Mouse (Mus musculus) ES-E14 (cell line): ENCODE results near the gene Sgms1. TPM values are rescaled to one million over a fixed set of nuclear protein-coding genes. Genes with fewer than 3 reads are reported as not detected.

Source experiments
- DNase-seq: peaks from one replicate; pipeline ENCODE4 v3.0.0-alpha.2; 2013; ENCODE audit warnings: low read depth, low spot score
- H3K27ac ChIP-seq: 2 replicates; pipeline ENCODE4 v1.5.1; 2012; ENCODE audit warnings: low read depth, mild to moderate bottlenecking, low read length, moderate library complexity, mixed read lengths; ENCODE audit not compliant: poor library complexity, insufficient read depth, severe bottlenecking
- H3K36me3 ChIP-seq: 2 replicates; pipeline ENCODE4 v1.6.1; 2012; ENCODE audit warnings: mild to moderate bottlenecking, low read length, moderate library complexity, mixed read lengths; ENCODE audit not compliant: control insufficient read depth, poor library complexity, insufficient read depth, severe bottlenecking
- H3K4me1 ChIP-seq, 2 experiments: fragments of 150-350 bp in 1 of 2; sonication (generic) in 1 of 2; 2 replicates each; pipeline ENCODE4 v1.6.1; 2012; ENCODE audit warnings: low read length in 2 of 2, mild to moderate bottlenecking in 1 of 2, mixed read lengths in 1 of 2; ENCODE audit not compliant: control insufficient read depth in 2 of 2, insufficient read depth in 2 of 2, poor library complexity in 1 of 2
- H3K4me3 ChIP-seq, 2 experiments: fragments of 150-350 bp in 1 of 2; sonication (generic) in 1 of 2; 2 replicates each; pipeline ENCODE4 v1.5.1; 2012; ENCODE audit warnings: low read length in 2 of 2, low read depth in 1 of 2, mild to moderate bottlenecking in 1 of 2, mixed read lengths in 1 of 2; ENCODE audit not compliant: insufficient read depth in 1 of 2, poor library complexity in 1 of 2, severe bottlenecking in 1 of 2
- H3K9ac ChIP-seq: 2 replicates; pipeline ENCODE4 v1.6.1; 2012; ENCODE audit warnings: low read depth, mild to moderate bottlenecking, low read length, mixed read lengths; ENCODE audit not compliant: poor library complexity, insufficient read depth, severe bottlenecking
- H3K9me3 ChIP-seq: fragments of 150-350 bp; sonication (generic); 2 replicates; pipeline ENCODE4 v1.6.1; 2012; ENCODE audit warnings: low read depth, mild to moderate bottlenecking, low read length; ENCODE audit not compliant: control insufficient read depth, insufficient read depth
- CHD2 ChIP-seq: IDR thresholded peaks from 2 replicates; pipeline ENCODE4 v1.6.1; 2014; ENCODE audit warnings: mild to moderate bottlenecking, low read depth, low read length, inconsistent platforms
- HCFC1 ChIP-seq: IDR thresholded peaks from 2 replicates; pipeline ENCODE4 v1.6.1; 2012; ENCODE audit warnings: low read length, inconsistent platforms, borderline replicate concordance; ENCODE audit not compliant: insufficient read depth
- MAFK ChIP-seq: IDR thresholded peaks from 2 replicates; pipeline ENCODE4 v1.6.1; 2014; ENCODE audit warnings: mild to moderate bottlenecking, low read depth, low read length, inconsistent platforms; ENCODE audit not compliant: insufficient read depth
- ZC3H11A ChIP-seq: IDR thresholded peaks from 2 replicates; pipeline ENCODE4 v1.6.1; 2012; ENCODE audit warnings: low read depth, mild to moderate bottlenecking, inconsistent platforms, low read length, borderline replicate concordance
- ZNF384 ChIP-seq: IDR thresholded peaks from 2 replicates; pipeline ENCODE4 v1.6.1; 2012; ENCODE audit warnings: low read depth, low read length, inconsistent platforms
- in situ Hi-C, 2 experiments: fragments of 600-800 bp; cut with MboI; formaldehyde crosslinking; loops; one replicate each; pipeline ENCODE4 v1.15.1; 2025; ENCODE audit warnings: low sequenced_read_pairs in 2 of 2, inconsistent platforms in 1 of 2; ENCODE audit not compliant: unreplicated experiment in 2 of 2
- total RNA-seq: library from RNA; depleted of rRNA; stranded (reverse); fragments of 300-350 nt; gene quantifications from 2 replicates; pipeline ENCODE4 v1.2.3, GENCODE M21; 2012

Sgms1 gene
- total RNA-seq, 1 experiment: 42.5 TPM

GRCm38 (mm10) chr19:32230301-32230700 is 159.2 kb downstream of the Sgms1 start:
- Histone ChIP-seq H3K4me3 (no peak overlapping the region), H3K9me3 (no peaks in the 10 kb centered on the region), H3K4me1 (peaks cover 18 to 19% of the 10 kb centered on the region in 2 experiments), H3K9ac (no peak overlapping the region), H3K27ac (no peak overlapping the region), H3K36me3 (no peaks in the 10 kb centered on the region; the same call in 1 of the 2 replicates)
- TF ChIP-seq CHD2 (no peak), HCFC1 (no peak), ZNF384 (no peak), ZC3H11A (no peak), MAFK (no peak)
- no peak for DNase-seq
- in situ Hi-C loops: no loop called here

- no peaks in the 10 kb centered on the region; the same call in 1 of the 2 replicates for H3K36me3 ChIP-seq
- no peak overlapping the region for H3K27ac ChIP-seq
- no peaks in the 10 kb centered on the region for H3K9me3 ChIP-seq
- no peak for DNase-seq
- H3K4me3 ChIP-seq: no peak overlapping the region
- in situ Hi-C loops: no loop called here
- peaks cover 23 to 24% of the 10 kb centered on the region in 2 experiments for H3K4me1 ChIP-seq
- TF ChIP-seq ZNF384: no peak
- TF ChIP-seq ZC3H11A: no peak
- TF ChIP-seq CHD2: no peak
- TF ChIP-seq HCFC1: no peak
- no peak for TF ChIP-seq MAFK
- no peak overlapping the region for H3K9ac ChIP-seq
Measured at GRCm38 (mm10) chr19:32229776-32230175, 159.7 kb downstream of the Sgms1 start.

GRCm38 (mm10) chr19:32227175-32227574 is 162.3 kb downstream of the Sgms1 start:
- no peaks in the 10 kb centered on the region for H3K9me3 ChIP-seq
- in situ Hi-C loops: no loop called here
- peaks cover 22 to 23% of the 10 kb centered on the region in 2 experiments for H3K4me1 ChIP-seq
- H3K27ac ChIP-seq: no peak overlapping the region
- no peak for TF ChIP-seq HCFC1
- TF ChIP-seq MAFK: no peak
- no peak for TF ChIP-seq ZNF384
- no peak for TF ChIP-seq CHD2
- TF ChIP-seq ZC3H11A: no peak
- peaks cover 1% of the 10 kb centered on the region; the same call in 1 of the 2 replicates for H3K36me3 ChIP-seq
- no peak for DNase-seq
- no peak overlapping the region for H3K4me3 ChIP-seq
- no peak overlapping the region for H3K9ac ChIP-seq

DNA sequence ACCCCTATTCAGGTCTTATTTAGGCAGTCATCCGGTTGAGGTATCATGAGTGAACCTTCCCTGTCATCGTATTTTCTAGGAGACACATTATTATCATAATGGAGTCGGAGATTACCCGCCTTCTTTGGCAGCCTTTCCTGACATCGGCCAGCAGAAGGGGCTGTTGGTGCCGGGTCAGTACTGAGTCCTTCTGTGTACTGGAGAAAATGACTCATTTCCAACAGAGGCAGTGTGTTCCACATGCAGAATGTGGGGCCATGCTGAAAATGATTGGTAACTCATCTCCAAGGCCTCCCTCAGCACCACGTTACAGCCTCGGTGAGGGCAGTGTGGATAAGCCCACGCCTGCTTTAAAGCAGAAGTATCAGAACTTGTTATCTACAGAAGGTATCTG is 164.4 kb downstream of the Sgms1 start:
- TF ChIP-seq CHD2: no peak
- no peak for TF ChIP-seq ZC3H11A
- no peak for TF ChIP-seq HCFC1
- TF ChIP-seq MAFK: no peak
- H3K9me3 ChIP-seq: no peaks in the 10 kb centered on the region
- H3K36me3 ChIP-seq: peaks cover 4% of the 10 kb centered on the region; the same call in 1 of the 2 replicates
- H3K9ac ChIP-seq: no peak overlapping the region
- H3K27ac ChIP-seq: no peak overlapping the region
- no peak for DNase-seq
- no peak overlapping the region for H3K4me3 ChIP-seq
- H3K4me1 ChIP-seq: peaks cover 14% of the 10 kb centered on the region in 2 experiments
- in situ Hi-C loops: no loop called here

DNA sequence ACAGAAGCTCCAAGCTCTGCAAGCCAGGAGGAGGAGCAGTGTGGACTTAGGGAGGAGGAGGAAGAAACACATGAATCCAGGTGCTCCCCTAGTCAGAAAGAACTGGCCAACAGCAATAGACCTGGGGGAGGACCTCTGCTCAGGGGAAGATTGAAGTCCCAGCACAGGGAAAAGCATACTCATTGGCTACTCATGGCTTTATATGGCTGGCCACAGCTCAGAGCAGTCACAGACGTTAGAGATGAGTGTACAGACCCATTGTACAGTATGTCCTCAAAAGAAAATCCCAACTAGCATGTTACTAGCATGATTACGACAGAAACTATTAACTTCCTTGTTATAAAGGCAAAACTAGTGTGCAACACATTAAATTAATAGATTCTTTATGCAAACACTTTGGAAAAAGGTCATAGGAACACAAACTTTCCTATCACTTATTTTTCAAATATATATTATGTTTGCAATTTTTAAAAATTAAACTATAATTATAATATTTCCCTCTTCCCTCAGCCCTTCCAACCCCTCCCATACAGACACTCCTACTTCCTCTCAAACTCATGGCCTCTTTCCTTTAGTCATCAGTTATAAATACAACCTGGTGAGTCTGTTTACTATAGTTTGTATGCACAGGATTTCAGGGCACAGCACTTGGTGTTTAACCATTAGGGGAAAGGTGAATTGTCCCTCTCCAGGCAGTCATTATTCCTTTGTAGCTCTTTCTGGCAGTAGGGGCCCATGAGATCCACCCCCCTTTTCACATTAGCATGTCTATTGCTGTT is 165.0 kb downstream of the Sgms1 start:
- TF ChIP-seq ZC3H11A (no peak), MAFK (no peak), CHD2 (no peak), HCFC1 (no peak), ZNF384 (no peak)
- in situ Hi-C loops: no loop called here

More for the DNA sequence above, 165.0 kb downstream of the Sgms1 start:
- Histone ChIP-seq H3K4me3 (no peak overlapping the region), H3K36me3 (peaks cover 4% of the 10 kb centered on the region; the same call in 1 of the 2 replicates), H3K9ac (no peak overlapping the region), H3K9me3 (no peaks in the 10 kb centered on the region), H3K4me1 (peaks cover 9 to 14% of the 10 kb centered on the region in 2 experiments), H3K27ac (no peak overlapping the region)
- no peak for DNase-seq
